Mouse (Mus musculus): ENCODE measurements at regions not wholly inside any gene's neighbourhood (a gene's known extent, or its start where the extent isn't known, plus 50 kb on each side); places are given as distances from the start of the nearest gene placed in this dataset.

DNA sequence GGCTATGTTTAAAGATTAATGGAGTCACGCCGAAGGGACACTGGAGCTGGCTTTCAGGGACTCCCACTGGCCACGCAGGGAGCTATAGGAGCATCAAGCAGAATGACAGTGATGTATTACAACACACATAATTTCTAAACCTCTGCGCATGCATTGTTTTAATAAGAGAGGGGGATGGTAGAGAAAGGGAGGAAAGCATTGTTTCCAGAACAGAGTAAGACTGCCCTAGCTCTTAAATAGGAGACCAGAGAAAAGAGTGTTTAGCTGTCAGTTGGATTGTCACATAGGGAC is 471.1 kb upstream of the Sphkap start:
- Histone ChIP-seq H3K27me3 (replicated peaks; ENCODE audit: control insufficient read depth, insufficient read depth, low read length) (no peaks in the 10 kb centered on the region), H3K36me3 (ENCODE audit: control insufficient read depth, insufficient read depth, low read length) (no peaks in the 10 kb centered on the region), H3K27ac (ENCODE audit: low read length) (no peak overlapping the region), H3K4me1 (ENCODE audit: control insufficient read depth, insufficient read depth, low read length) (no peaks in the 10 kb centered on the region), H3K4me2 (ENCODE audit: low read depth, low read length) (no peak overlapping the region), H3K9ac (ENCODE audit: low read depth, low read length) (no peak overlapping the region), H3K9me3 (ENCODE audit: control insufficient read depth, low read length) (no peaks in the 10 kb centered on the region), H3K4me3 (ENCODE audit: low read length) (no peak overlapping the region)
- 67% methylated on average over 4 of the region's 4 CpGs for WGBS
- ATAC-seq: no peak

DNA sequence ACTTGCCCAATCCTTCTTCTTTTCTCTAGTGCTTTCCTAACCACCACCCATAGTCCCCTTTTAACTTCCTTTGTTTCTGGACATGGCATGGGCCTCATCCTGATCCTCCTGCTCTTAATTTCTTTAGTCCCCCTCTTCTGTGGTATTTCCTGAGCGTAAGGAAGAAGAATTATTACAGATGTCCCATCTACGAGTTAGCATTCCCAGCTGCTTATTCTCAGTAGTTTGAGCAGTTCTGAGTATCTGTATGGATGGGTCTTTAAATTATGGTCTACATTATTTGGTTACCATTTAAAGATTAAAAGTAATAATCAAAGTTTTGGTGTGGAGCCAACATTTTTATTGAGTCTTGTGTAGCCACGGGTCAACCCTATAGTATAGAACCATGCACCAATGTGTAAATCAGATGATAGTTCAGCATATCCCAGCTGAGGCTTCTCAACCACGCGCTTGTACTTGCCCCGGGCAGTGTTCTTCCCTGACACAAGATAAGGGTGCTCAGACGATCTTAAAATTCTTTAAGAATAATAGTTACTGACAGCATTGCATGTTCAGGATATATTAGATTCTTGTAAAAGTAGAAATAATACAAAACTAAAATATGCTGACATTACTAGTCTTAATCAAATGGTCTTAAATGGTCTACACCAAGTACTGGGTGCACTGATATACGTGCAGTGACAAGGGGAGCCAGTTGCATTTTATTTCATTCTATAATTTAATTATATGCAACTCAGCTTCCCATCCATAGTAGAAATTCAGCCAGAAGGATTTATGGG is 470.5 kb upstream of the Sphkap start:
- Histone ChIP-seq H3K9ac (ENCODE audit: low read depth, low read length) (no peak overlapping the region), H3K4me1 (ENCODE audit: control insufficient read depth, insufficient read depth, low read length) (no peaks in the 10 kb centered on the region), H3K4me3 (ENCODE audit: low read length) (no peak overlapping the region), H3K36me3 (ENCODE audit: control insufficient read depth, insufficient read depth, low read length) (no peaks in the 10 kb centered on the region), H3K4me2 (ENCODE audit: low read depth, low read length) (no peak overlapping the region), H3K27me3 (replicated peaks; ENCODE audit: control insufficient read depth, insufficient read depth, low read length) (no peaks in the 10 kb centered on the region), H3K27ac (ENCODE audit: low read length) (no peak overlapping the region), H3K9me3 (ENCODE audit: control insufficient read depth, low read length) (no peaks in the 10 kb centered on the region)
- 78% methylated on average over 8 of the region's 8 CpGs for WGBS
- ATAC-seq: no peak

GRCm38 (mm10) chr1:83870853-83871567 is 463.0 kb upstream of the Sphkap start:
- peak; percentile 74 for ATAC-seq
- H3K27ac ChIP-seq (ENCODE audit: low read length): no peak overlapping the region
- no peaks in the 10 kb centered on the region for H3K36me3 ChIP-seq (ENCODE audit: control insufficient read depth, insufficient read depth, low read length)
- H3K9ac ChIP-seq (ENCODE audit: low read depth, low read length): no peak overlapping the region
- no peaks in the 10 kb centered on the region for H3K27me3 ChIP-seq (replicated peaks; ENCODE audit: control insufficient read depth, insufficient read depth, low read length)
- H3K4me1 ChIP-seq (ENCODE audit: control insufficient read depth, insufficient read depth, low read length): no peaks in the 10 kb centered on the region
- H3K9me3 ChIP-seq (ENCODE audit: control insufficient read depth, low read length): no peaks in the 10 kb centered on the region
- WGBS: 38% methylated on average over 5 of the region's 5 CpGs
- no peak overlapping the region for H3K4me3 ChIP-seq (ENCODE audit: low read length)
- no peak overlapping the region for H3K4me2 ChIP-seq (ENCODE audit: low read depth, low read length)

DNA sequence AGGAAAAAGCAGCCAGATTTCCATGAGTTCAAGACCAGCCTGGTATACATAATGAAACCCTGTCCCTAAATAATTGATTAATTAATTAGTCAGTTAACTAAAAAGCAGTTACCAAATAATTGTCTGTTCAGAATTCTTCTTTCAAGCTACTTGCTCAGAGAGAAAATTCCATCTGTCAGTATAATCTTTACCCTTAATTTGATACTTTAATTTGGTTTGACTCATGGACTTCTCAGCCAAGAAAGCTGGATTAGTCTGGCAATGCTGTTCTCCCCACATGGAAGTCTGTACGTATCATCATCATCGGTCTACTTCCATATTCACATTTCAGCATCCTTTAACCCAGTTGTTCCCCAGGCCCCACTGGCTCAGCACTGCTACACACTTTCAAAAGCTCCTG is 461.0 kb upstream of the Sphkap start:
- H3K4me1 ChIP-seq (ENCODE audit: control insufficient read depth, insufficient read depth, low read length): no peaks in the 10 kb centered on the region
- H3K9me3 ChIP-seq (ENCODE audit: control insufficient read depth, low read length): no peaks in the 10 kb centered on the region
- no peaks in the 10 kb centered on the region for H3K36me3 ChIP-seq (ENCODE audit: control insufficient read depth, insufficient read depth, low read length)
- no peak overlapping the region for H3K4me2 ChIP-seq (ENCODE audit: low read depth, low read length)
- H3K4me3 ChIP-seq (ENCODE audit: low read length): no peak overlapping the region
- ATAC-seq: no peak
- H3K27me3 ChIP-seq (replicated peaks; ENCODE audit: control insufficient read depth, insufficient read depth, low read length): no peaks in the 10 kb centered on the region
- no peak overlapping the region for H3K27ac ChIP-seq (ENCODE audit: low read length)
- WGBS: 88% methylated on average over 2 of the region's 2 CpGs
- H3K9ac ChIP-seq (ENCODE audit: low read depth, low read length): no peak overlapping the region

- H3K36me3 ChIP-seq (ENCODE audit: control insufficient read depth, insufficient read depth, low read length): no peaks in the 10 kb centered on the region
- WGBS: 47% methylated on average over 1 of the region's 1 CpGs
- H3K27ac ChIP-seq (ENCODE audit: low read length): no peak overlapping the region
- no peak for ATAC-seq
- no peak overlapping the region for H3K4me2 ChIP-seq (ENCODE audit: low read depth, low read length)
- no peaks in the 10 kb centered on the region for H3K27me3 ChIP-seq (replicated peaks; ENCODE audit: control insufficient read depth, insufficient read depth, low read length)
- no peaks in the 10 kb centered on the region for H3K4me1 ChIP-seq (ENCODE audit: control insufficient read depth, insufficient read depth, low read length)
- H3K9me3 ChIP-seq (ENCODE audit: control insufficient read depth, low read length): no peaks in the 10 kb centered on the region
- H3K4me3 ChIP-seq (ENCODE audit: low read length): no peak overlapping the region
- no peak overlapping the region for H3K9ac ChIP-seq (ENCODE audit: low read depth, low read length)
Observed at GRCm38 (mm10) chr1:83862541-83862940, 454.5 kb upstream of the Sphkap start.

DNA sequence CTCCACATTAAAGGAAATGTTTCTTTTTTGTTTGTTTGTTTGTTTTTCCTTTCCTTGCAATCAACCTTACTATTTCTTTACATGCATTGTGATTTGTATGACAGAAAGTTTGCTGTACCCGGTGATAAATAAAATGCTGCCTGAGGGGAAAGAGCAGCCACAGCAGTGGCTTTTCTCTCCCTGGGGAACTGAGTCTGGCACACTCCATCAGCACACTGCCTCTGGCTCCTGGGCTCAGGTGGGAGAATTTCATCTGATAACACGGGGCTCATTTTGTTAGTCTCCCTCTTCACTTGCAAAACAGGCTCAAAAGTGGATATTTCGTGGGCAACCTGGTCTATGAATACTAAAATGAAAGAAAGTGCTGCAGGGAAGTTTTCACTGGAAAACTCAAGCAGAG is 454.1 kb upstream of the Sphkap start:
- 60% methylated on average over 3 of the region's 3 CpGs for WGBS
- no peaks in the 10 kb centered on the region for H3K27me3 ChIP-seq (replicated peaks; ENCODE audit: control insufficient read depth, insufficient read depth, low read length)
- no peak for ATAC-seq

DNA sequence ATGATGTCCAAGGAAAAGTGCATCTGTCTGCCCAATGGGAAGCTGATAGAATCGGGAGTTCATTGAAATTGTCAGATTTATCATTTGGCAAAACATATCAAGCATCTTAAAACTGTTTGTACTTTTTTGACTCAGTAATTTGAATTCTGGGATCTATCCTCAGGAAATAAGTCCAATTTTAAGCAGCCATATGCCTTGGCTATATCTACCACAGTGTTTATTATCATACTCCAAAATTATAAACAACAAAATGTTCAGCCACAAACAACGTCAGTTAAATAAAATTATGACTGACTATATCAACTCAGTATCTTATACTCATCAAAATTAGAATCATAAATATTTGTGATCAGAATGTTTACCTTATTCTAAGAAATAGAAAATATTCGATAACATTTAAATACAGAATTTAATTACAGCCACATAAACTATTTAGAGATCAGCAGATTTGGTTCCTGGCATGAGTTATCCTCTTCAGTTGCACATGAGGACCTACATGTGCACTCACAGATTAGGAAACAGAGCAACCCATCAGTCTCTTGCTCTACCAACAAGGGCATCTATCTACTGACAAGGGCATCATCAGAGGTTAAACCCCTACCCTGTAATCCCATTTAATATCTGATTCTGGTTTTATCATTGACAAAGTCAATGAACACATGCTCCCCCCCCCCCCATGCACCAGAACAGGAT is 451.9 kb upstream of the Sphkap start:
- no peaks in the 10 kb centered on the region for H3K9me3 ChIP-seq (ENCODE audit: control insufficient read depth, low read length)
- no peaks in the 10 kb centered on the region for H3K27me3 ChIP-seq (replicated peaks; ENCODE audit: control insufficient read depth, insufficient read depth, low read length)
- no peak overlapping the region for H3K4me2 ChIP-seq (ENCODE audit: low read depth, low read length)
- H3K27ac ChIP-seq (ENCODE audit: low read length): no peak overlapping the region
- WGBS: 72% methylated on average over 3 of the region's 3 CpGs
- no peaks in the 10 kb centered on the region for H3K36me3 ChIP-seq (ENCODE audit: control insufficient read depth, insufficient read depth, low read length)
- no peak overlapping the region for H3K9ac ChIP-seq (ENCODE audit: low read depth, low read length)
- no peak for ATAC-seq
- no peaks in the 10 kb centered on the region for H3K4me1 ChIP-seq (ENCODE audit: control insufficient read depth, insufficient read depth, low read length)
- H3K4me3 ChIP-seq (ENCODE audit: low read length): no peak overlapping the region

More for the DNA sequence above, 454.1 kb upstream of the Sphkap start:
- no peaks in the 10 kb centered on the region for H3K4me1 ChIP-seq (ENCODE audit: control insufficient read depth, insufficient read depth, low read length)
- H3K4me2 ChIP-seq (ENCODE audit: low read depth, low read length): no peak overlapping the region
- no peaks in the 10 kb centered on the region for H3K9me3 ChIP-seq (ENCODE audit: control insufficient read depth, low read length)
- H3K36me3 ChIP-seq (ENCODE audit: control insufficient read depth, insufficient read depth, low read length): no peaks in the 10 kb centered on the region
- no peak overlapping the region for H3K4me3 ChIP-seq (ENCODE audit: low read length)
- no peak overlapping the region for H3K27ac ChIP-seq (ENCODE audit: low read length)
- H3K9ac ChIP-seq (ENCODE audit: low read depth, low read length): no peak overlapping the region

- H3K4me1 ChIP-seq (ENCODE audit: control insufficient read depth, insufficient read depth, low read length): no peaks in the 10 kb centered on the region
- ATAC-seq: no peak
- no peaks in the 10 kb centered on the region for H3K9me3 ChIP-seq (ENCODE audit: control insufficient read depth, low read length)
- H3K36me3 ChIP-seq (ENCODE audit: control insufficient read depth, insufficient read depth, low read length): no peaks in the 10 kb centered on the region
- no peak overlapping the region for H3K4me2 ChIP-seq (ENCODE audit: low read depth, low read length)
- H3K4me3 ChIP-seq (ENCODE audit: low read length): no peak overlapping the region
- no peak overlapping the region for H3K27ac ChIP-seq (ENCODE audit: low read length)
- H3K9ac ChIP-seq (ENCODE audit: low read depth, low read length): no peak overlapping the region
- 93% methylated on average over 5 of the region's 5 CpGs for WGBS
- H3K27me3 ChIP-seq (replicated peaks; ENCODE audit: control insufficient read depth, insufficient read depth, low read length): no peaks in the 10 kb centered on the region
Observed at GRCm38 (mm10) chr1:83853996-83854395, 446.0 kb upstream of the Sphkap start.

GRCm38 (mm10) chr1:83851081-83851480 is 443.1 kb upstream of the Sphkap start:
- H3K27ac ChIP-seq (ENCODE audit: low read length): no peak overlapping the region
- no peak overlapping the region for H3K4me3 ChIP-seq (ENCODE audit: low read length)
- no peak overlapping the region for H3K9ac ChIP-seq (ENCODE audit: low read depth, low read length)
- no peaks in the 10 kb centered on the region for H3K9me3 ChIP-seq (ENCODE audit: control insufficient read depth, low read length)
- no peaks in the 10 kb centered on the region for H3K4me1 ChIP-seq (ENCODE audit: control insufficient read depth, insufficient read depth, low read length)
- ATAC-seq: no peak
- WGBS: 76% methylated on average over 6 of the region's 6 CpGs
- H3K4me2 ChIP-seq (ENCODE audit: low read depth, low read length): no peak overlapping the region
- H3K36me3 ChIP-seq (ENCODE audit: control insufficient read depth, insufficient read depth, low read length): no peaks in the 10 kb centered on the region
- H3K27me3 ChIP-seq (replicated peaks; ENCODE audit: control insufficient read depth, insufficient read depth, low read length): no peaks in the 10 kb centered on the region
